Mouse (Mus musculus): ENCODE measurements around the gene Smg9.
A peak's percentile ranks its signal among the peaks of the same experiment; 100 is the strongest.

The Smg9 gene

DNA sequence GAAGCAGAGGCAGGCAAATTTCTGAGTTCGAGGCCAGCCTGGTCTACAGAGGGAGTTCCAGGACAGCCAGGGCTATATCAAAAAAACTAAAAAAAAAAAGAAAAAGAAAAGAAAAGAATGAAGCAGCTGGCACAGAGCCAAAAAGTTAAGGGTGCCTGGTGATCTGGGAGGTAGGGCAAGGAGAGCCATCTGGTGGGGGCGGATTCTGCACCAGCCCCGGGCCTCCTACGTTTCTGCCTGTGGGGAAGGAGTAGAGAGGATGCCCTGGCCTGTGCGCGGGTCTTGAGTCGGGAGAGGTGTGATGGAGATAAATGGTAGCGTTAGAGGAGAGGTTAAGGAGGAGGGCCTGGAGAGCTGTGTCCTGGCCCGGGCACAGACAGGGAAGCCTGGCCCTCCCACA, 8.8 kb downstream of the Smg9 start:
- no peak for DNase-seq

DNA sequence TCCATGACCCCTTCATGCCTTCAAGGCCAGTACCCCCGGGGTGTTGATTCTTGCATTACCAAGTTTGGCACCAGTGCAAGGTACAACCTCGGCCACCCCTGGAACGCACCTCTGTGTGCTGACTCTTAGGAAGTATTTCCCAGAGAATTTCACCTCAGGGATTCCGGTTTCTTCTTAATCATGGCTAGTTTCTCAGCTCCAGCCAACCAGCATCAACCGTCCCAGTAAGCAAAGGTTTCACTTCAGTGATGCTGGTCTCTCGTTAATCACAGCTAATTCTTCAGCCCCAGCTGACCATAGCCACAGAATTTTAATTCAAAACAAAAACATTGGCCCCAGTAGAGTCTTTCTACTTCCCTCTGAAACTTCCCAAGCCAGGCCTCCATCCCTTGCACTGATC, 10.7 kb downstream of the Smg9 start:
- DNase-seq = no peak

GRCm38 (mm10) chr7:24410831-24411230, 11.4 kb downstream of the Smg9 start:
- no peak for DNase-seq

GRCm38 (mm10) chr7:24413630-24414029, 14.2 kb downstream of the Smg9 start:
- peak; percentile 31 to 41 for DNase-seq

DNA sequence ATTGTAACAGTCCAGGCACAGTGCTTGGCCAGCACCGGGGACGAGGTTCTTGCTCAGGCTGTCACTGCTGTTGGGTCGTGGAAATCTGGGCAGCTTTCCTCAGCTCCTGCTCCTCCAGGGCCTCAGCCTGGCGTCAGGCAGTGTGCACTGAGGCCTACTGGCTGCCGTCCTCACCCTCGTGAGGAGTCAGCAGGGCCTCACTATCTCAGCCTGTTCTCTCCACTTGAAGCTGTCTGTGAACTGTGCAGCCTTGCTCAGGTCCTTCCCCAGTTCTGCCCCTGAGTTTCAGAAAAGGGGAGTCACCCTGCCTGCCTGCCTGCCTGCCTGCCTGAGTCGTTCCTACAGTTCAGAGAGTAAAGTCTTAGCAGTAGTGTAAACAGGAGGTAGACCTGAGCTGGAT, 15.8 kb downstream of the Smg9 start:
- DNase-seq = no peak

GRCm38 (mm10) chr7:24419579-24419978, 20.2 kb downstream of the Smg9 start:
- DNase-seq = no peak

GRCm38 (mm10) chr7:24421648-24422047, 22.2 kb downstream of the Smg9 start:
- DNase-seq = no peak

DNA sequence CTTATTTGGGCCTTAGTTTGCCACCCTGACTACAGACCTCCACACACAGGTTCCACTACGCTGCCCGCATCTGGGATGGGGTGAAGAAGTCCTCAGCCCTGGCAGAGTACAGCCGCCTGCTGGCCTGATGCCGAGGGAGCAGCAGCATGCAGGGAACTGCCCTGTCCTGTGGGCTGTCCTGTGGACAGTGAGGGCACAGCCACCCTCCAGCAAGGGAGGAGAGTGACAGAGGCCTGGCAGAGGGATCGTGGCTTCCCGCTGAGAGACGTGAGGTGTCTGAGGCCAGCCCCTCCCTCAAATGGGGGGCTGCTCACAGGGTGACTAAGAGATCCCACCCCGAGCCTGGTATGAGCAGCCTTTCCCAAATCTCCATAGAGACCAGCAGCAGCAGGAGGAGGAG, 22.8 kb downstream of the Smg9 start:
- DNase-seq = no peak

- DNase-seq = no peak
These were observed 23.8 kb downstream of the Smg9 start for GRCm38 (mm10) chr7:24423107-24423763.

GRCm38 (mm10) chr7:24423956-24424732, 24.7 kb downstream of the Smg9 start:
- no peak for DNase-seq

DNA sequence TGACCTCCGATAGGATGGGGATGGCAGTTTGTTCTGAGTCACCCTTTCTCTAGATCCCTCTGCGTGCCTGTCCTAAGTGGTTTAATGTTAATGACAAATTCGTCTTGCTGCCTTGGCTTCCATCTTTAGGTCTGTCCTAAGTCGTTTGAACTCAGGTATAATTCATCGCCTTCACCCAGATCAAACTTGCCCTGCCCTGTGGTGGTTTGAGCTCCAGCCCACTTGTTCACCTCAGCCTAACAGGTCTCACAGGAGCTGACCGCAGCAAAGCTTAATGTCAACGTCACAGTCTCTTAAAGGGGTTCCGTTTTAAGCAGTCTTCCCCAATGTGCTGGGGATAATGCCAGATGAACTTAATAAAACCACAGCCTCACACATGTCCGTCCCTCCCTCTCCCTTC, 26.5 kb downstream of the Smg9 start:
- DNase-seq = no peak

- DNase-seq = no peak
These were observed 27.7 kb downstream of the Smg9 start for GRCm38 (mm10) chr7:24427168-24427567.

GRCm38 (mm10) chr7:24428725-24429124, 29.3 kb downstream of the Smg9 start:
- DNase-seq = no peak

GRCm38 (mm10) chr7:24429413-24430112, 30.1 kb downstream of the Smg9 start:
- DNase-seq = no peak

- no peak for DNase-seq
These were observed 31.3 kb downstream of the Smg9 start for GRCm38 (mm10) chr7:24430551-24431345.

GRCm38 (mm10) chr7:24431713-24432112, 32.3 kb downstream of the Smg9 start:
- no peak for DNase-seq

DNA sequence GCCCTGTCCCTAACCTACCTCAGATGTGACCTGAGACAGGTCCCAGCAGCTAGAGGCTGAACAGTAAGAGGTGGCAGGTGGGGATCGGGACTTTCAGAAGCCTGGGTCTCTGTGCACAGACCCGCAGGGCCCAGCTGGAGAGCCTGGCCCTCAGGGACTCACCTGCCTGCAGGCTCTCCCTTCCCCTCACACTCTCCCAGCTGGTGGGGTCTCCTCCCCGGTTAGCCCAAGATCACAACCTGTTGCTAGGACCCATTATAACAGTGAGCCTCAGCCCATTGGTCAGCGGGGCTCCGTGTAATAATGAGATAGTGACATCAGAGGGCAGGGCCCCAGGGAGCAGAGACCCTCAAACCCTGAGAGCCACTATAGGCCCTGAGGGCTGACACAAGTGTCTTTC, 35.9 kb downstream of the Smg9 start:
- DNase-seq = no peak

DNA sequence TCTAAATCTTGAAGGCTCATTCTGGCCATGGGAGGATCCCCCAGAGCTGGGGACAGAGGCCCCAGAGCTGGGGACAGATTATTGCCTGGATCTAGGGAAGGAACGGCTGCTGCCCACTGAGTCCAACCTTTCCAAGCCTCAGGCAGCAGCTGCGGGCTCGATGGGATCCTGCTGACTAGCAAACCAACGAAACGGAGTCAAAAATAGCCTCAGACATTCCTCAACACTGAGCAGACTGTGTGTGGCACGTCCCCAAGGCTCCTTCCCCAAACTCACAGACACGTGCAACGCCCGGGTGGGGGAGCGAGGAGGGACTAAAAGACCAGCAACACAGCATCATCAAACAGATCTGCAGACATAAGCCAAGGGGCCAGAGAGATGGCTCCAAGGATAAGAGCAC, 38.6 kb downstream of the Smg9 start:
- no peak for DNase-seq

DNA sequence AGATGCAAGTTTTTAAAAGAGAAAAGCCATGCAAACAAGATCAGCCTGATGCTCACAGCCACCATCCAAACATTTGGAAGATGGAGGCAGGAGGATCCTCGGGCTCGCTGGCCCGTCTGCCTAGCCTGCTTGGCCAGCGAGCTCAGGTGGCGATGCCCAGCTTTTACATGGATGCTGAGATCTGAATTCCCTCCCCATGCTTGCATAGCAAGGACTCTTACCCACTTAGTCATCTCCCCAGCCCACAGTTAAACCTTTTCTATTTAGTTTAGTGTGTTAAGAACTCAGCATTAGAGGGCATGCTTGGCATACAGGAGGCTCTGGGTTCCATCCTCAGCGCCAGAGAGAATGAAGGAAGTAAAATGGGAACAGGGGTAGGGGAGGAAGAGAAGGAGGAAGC, 39.8 kb downstream of the Smg9 start:
- DNase-seq = no peak

- no peak for DNase-seq
These were observed 40.5 kb downstream of the Smg9 start for GRCm38 (mm10) chr7:24439891-24440290.

DNA sequence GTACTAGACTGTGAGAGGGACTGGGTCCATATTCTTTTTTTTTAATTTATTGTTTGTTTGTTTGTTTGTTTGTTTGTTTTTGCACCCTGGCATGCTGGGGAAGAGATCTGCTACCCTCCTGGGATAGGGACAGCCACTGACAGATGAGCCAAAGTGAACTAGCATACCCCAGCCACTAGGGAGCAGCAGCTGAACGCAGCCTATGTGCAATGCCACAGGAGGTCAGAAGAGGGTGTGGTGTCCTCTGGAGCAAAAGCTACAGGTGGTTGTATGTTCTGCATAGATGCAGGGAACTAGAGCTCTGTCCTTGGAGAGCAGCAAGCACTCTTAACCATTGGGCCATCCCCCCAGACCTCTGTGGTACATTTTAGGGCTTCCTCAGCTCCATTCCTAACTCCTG, 42.4 kb downstream of the Smg9 start:
- peak; percentile 78 to 80 for DNase-seq

DNA sequence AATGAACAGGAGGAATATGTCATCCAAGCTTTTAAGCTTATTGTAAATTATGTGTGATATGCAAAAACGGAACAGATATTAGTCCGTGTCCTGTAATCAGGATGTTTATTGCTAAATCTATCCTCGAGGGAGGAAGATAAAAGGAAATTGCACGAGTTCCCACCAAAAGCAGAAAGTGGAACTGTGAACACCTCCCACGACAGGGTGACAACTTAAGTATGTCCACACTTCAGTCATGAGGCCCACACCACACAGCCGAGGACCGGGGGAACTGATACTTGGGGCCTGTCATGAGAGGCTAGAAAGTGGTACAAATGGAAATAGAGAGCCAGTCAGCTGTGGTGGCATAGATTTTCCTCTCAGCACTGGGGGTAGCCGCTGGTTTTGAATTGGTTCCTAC, 42.9 kb downstream of the Smg9 start:
- peak; percentile 53 to 74 for DNase-seq

- peak; percentile 78 to 82 for DNase-seq
These were observed 46.0 kb downstream of the Smg9 start for GRCm38 (mm10) chr7:24445266-24445926.
